Mouse (Mus musculus): Measurements from ENCODE around the gene Dusp3.

Gene Dusp3

GRCm38 (mm10) chr11:101986913-101987312 lies at the start of gene Dusp3:
Gene Dusp3, minus strand, starts transcription at chr11:101987013.
- DNase-seq = no peak

- DNase-seq = no peak
These were observed 49.5 kb upstream of the Dusp3 start for GRCm38 (mm10) chr11:102036336-102036735.

DNA sequence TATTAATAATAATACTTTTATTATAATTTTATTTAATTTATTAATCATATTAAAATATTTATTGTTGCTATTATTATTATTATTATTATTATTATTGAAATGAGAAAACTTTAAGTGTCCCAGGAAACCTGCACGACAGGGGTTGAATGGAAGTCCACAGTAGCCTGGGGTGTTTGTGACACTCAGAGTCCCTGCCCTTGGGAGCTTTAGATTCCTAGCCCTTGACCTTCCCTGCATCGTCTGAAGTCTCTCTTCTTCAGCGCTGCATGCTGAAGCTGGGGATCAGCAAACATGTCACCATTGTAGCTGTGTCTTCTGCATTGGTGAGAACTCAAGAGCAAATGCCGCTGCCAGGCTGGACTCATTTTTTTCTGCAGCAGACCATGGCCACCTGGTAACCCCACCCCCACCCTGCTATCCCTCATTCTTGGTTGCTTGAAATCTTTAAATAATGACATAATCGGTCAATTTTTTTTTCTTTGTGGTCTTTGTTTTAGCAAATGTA lies 48.7 kb upstream of the Dusp3 start:
- DNase-seq = peak in 1 of 2 experiments; percentile 25

DNA sequence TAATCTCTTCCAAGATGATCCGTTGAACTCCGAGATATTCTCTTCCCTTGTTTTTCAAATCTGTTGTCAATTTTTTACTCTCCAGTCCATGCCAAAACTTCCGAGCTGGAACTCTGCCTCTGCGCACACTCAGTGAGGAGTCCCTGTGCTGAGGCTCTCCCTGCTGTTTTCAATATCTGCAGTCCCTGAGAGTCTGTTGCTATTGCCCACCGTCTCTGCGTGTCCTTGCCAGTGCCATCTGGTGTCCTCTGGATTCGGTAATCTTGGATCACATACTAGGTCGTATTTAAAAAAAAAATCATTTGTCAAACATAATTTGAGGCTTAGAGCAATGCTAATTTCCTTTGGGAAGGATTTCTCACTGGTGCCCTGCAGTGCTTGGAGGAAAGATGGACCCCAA lies 48.1 kb upstream of the Dusp3 start:
- peak; percentile 86 to 88 for DNase-seq

- DNase-seq = no peak
These were observed 46.3 kb upstream of the Dusp3 start for GRCm38 (mm10) chr11:102033055-102033591.

GRCm38 (mm10) chr11:102031149-102031548 lies 44.3 kb upstream of the Dusp3 start:
- peak; percentile 96 to 98 for DNase-seq

DNA sequence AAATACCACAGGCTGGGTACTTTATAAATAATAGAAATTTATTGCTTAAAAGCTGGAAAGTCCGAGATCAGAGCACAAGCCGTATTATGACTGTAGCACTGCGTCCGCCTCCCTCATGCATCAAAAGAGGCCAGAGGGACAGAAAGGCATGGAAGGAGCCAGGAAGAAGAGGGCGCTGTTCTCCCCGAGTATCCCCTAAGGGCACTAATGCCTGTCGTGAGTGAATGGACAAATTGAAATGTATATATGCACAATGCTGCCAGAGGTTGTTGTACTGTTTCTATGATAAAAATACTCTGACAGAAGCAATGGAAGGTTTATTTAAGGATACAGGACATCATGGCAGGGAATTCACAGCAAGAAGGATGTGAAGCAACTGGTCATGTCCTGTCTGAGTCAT lies 43.2 kb upstream of the Dusp3 start:
- DNase-seq = no peak

DNA sequence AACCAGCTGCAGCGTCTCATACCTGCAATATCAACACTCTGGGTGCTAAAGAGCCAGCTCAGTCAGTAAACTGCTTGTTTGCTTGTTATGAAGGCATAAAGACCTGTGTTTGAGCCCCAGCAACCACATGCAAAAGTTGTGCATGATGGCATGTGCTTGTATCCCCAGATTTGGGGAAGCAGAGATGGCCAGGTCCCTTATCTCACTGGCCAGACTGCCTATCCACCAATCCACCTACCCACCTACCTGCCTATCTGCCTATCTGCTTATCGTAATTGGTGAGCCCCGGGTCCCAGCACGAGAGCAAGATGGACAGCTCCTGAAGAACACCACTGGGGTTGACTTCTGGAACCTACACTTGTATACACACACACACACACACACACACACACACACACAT lies 42.5 kb upstream of the Dusp3 start:
- DNase-seq = no peak

DNA sequence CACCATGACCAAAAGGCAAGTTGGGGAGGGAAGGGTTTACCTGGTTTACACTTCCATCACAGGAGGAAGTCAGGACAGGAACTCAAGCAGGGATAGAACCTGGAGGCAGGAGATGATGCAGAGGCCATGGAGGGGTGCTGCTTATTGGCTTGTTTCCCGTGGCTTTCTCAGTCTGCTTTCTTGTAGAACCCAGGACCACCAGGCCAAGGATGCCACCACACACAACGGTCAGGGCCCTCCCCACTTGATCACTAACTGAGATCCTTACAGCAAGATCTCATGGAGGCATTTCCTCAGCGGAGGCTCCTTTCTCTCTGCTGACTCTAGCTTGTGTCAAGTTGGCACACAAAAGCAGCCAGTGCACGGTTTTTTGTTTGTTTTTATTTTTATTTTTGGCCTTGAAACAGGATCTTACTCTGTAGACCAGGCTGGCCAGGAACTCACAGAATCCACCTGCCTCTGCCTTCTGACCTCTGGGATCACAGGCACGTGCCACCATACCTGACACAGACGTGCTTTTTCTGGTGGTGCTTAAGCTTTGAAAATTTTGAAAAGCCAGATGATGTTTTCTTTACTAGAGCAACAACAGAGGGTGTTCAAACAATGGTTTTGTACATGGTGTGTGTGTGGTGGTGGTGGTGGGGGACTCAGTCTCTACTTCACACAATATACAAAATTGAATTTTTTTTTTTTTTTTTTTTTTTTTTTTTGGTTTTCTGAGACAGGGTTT lies 41.4 kb upstream of the Dusp3 start, which contains the start of gene Mpp3:
TSS of gene Mpp3 (minus strand) at position 375 of the 730 bp plus-strand sequence.
- DNase-seq = no peak

DNA sequence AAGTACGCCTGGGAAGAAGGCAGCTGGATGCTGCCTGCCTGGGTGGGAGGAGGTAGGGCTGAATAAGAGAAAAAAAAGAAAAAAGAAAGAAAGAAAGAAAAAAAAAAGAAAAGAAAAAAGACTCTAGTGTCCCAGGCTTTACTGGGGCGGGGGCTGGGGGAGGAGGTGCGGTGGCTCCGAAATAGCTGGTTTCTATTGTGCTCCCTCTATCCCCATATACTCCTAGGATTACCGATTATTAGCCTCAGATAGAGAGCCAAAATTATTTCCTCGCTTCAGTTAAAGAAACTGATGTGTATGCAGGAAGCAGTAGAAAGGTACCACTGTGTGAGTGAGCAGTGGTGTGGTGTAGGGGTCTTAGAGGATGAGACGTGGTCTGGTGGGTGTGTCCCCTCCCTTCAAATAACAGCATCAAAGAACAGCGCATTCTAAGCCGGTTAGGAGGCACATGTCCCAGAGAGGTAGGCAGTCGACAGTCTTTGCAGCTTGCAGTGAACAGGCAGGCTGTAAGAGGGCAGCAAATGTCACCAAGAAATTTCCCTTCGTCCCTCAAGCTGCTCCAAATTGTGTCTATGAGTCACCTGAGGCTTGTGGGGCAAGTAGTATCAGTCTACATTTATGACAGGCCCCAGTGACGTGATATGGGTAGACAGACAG lies 40.7 kb upstream of the Dusp3 start:
- DNase-seq = peak; percentile 59 to 65

- peak; percentile 85 to 89 for DNase-seq
These were observed 40.0 kb upstream of the Dusp3 start for GRCm38 (mm10) chr11:102026694-102027360.

DNA sequence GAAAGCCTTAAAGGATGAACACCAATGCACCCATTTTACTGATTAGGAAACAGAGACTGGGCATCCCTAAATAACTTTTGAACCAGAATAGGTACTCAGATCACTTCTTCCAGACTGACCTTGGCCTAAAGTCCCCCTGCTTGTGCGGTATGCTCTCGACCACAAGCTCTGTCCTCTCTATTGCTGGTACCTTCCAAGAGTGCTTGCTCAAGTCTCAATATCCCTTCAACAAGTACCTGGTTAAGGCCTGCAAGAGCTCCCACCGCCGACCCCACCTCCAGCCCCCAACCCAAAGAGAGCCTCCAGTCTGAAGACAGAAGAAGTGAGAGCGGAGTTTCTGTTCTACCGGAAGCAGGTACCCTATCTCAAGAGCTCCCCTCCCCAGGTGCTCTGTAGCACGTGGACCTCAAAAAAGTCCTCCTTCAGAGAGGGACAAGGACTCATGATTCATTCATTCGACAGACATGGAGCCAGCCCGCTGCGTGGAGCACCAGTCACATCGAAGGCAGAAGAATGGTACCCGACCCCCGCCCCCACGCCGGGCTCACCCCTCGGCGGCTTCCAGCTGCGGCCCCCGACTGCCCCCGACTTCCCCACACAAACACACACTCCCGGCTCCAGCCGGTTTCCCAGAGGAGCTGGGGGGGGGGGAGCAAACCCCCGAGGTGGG lies 39.3 kb upstream of the Dusp3 start:
- peak; percentile 45 to 54 for DNase-seq

DNA sequence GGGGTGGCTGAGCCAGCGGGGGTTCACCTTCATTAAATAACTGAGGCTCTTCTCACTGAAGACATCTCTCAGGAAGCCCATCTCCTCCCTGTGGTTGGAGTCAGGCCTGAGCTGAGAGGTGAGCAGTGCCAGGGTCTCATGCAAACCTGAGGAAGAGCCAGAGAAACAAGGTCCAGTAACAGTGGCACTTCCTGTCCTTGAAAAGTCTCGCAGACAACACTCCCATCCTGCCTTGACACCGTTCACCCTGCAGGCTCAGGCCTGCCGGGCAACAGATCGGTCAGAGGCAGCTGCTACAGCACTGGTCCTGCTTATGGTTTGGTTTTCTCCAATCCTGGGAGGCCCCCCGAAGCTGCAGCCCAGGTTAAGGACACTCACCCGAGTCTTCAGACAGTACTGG lies 38.5 kb upstream of the Dusp3 start:
- peak; percentile 41 to 50 for DNase-seq

GRCm38 (mm10) chr11:102024875-102025274 lies 38.1 kb upstream of the Dusp3 start:
- no peak for DNase-seq

- DNase-seq = peak; percentile 81 to 91
These were observed 37.4 kb upstream of the Dusp3 start for GRCm38 (mm10) chr11:102024084-102024758.

- no peak for DNase-seq
These were observed 36.6 kb upstream of the Dusp3 start for GRCm38 (mm10) chr11:102023406-102023805.

GRCm38 (mm10) chr11:102021196-102021595 lies 34.4 kb upstream of the Dusp3 start:
- peak; percentile 47 to 58 for DNase-seq

- DNase-seq = no peak
These were observed 32.9 kb upstream of the Dusp3 start for GRCm38 (mm10) chr11:102019736-102020135.

DNA sequence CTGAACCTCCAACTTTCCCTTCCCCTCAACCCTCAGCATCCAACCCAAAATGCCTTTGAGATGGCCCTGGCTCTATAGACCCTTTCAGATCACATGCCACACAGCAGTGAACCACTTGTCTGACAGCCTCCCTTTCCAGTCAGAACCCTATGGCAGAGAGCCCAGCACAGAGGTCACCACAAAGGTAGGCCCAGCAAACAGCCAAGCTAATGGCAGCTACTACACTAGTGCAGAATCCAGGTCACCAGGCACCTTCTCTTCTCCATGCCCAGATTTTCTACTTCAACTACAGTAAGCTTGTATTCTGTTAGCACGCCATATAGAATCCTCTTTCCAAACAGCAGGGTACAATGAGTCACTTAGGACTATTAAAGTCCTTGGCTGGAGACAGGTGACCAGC lies 29.3 kb upstream of the Dusp3 start:
- DNase-seq = peak; percentile 56 to 69

DNA sequence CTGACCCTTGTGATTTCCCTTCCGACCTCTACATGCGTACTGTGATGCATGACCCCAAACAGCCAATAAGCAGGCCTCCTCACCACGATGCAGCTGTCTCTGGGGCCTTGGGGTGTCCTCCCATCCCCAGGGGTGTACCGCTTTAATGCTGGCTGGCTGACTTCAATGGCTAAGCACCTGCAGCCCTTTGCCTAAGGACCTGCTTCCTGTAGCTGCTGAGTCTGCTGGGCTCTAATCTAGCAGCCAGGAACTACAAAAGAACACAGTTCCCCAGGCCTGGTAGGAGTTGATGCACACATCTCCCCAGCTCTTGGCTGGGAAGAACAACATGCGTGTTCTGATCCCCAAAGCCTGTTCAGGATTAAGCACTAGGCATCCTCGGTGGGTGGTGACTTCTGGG lies 28.7 kb upstream of the Dusp3 start:
- no peak for DNase-seq

DNA sequence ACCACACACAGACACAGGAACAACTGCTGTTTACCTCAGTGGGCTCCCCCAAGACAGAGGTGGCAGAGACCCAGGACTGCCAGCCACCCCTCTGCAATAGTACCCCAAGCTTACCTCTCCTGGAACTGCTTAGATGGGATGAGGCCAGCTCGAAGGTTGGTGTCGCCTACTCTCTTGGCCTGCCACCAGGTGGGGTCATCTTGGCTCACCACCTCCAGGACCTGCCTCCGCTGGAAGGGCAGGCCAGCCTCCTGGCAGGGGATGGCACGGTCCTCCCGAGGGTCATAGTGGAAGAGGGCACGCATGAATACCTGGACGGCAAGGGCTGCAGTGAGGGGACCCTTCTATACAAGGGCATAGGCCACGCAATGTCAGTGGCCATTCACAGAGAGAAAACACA lies 26.4 kb upstream of the Dusp3 start:
- DNase-seq = no peak

GRCm38 (mm10) chr11:102011510-102011909 lies 24.7 kb upstream of the Dusp3 start:
- no peak for DNase-seq

Measured in cerebellum, adult 18-20 months (tissue).